Mouse (Mus musculus): ENCODE data around the gene Uqcrh.

The Uqcrh gene

DNA sequence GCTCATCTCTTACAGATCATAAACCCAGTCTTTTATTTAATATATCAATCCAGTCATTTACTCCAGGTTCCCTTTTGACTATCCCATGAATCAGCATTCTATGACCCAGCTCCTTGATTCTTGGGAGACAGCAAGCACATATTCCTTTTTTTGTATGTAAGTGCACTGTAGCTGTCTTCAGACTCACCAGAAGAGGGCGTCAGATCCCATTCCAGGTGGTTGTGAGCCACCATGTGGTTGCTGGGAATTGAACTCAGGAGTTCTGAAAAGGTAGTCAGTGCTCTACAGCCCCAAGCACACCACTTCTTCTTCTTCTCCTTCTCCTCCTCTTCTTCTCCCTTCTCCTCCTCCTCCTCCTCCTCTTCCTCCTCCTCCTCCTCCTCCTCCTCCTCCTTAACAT is 17.3 kb downstream of the Uqcrh start:
- no peak for DNase-seq (ENCODE audit: low read depth)

DNA sequence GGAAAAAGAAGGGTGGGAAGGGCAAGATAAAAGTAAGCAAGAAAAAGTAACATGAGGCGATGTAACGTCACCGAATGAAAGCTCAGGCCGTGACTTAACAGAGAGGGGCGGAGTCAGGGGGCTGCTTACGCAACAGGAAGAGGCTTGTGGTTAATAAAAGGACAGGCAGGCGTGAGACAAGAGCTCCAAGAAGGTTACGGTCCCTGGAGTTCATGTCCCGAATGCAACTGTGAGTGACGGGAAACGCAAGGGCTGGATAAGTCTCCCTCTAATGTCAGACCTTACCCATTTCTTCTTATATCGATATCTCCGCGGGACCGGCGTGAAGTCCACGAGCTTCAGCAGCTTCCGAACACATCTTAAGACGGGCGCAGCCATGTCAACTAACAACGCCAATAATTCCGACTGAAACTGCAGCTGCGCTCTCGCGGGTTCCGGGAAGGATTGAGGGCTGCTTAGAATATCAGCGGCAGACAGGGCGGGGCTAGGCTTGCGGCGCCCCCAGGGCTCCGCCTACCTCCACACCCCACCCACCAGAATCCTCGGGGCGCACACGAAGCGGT is 21.4 kb downstream of the Uqcrh start, which contains the start of gene Nsun4:
Gene Nsun4, minus strand, starts transcription at position 478 of the 563 bp plus-strand sequence.
- peak; percentile 99 for DNase-seq (ENCODE audit: low read depth)

DNA sequence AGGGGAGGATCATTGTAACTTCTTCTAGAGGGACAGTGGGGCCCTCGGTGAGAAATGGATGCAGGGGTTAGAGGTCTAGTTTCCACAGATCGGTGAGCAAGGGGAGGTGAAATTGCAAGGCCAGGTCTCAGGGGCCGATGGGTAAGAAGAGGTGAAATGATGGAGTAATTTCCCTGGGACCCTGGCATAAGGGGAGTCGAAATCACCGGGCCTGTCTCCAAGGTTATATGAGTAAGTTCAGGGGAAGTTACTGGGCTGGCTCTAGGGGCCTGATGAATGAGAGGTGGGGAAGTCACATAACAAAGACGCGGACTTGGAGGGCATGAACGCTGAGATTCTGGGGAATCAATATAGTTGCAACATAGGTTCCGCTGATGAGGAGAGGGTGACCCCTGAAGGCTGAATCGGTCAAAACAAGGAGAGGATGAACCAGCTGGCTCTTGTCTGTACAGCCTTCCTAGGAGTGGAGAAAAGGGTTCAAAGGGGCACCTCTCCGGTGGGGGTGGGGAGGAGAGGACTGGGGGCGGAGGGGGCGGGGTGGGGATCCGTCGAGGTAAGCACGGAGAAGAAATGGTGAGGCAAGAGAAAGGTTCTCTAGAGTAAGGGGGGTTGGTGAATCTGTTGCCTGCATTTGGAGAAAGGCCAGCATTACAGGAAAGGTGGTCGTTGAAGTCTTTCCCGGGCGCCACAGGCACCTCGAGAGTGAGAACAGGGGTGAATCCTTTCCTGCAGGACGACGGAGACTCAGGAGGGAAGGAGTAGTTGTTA is 22.2 kb downstream of the Uqcrh start:
- peak; percentile 80 for DNase-seq (ENCODE audit: low read depth)

DNA sequence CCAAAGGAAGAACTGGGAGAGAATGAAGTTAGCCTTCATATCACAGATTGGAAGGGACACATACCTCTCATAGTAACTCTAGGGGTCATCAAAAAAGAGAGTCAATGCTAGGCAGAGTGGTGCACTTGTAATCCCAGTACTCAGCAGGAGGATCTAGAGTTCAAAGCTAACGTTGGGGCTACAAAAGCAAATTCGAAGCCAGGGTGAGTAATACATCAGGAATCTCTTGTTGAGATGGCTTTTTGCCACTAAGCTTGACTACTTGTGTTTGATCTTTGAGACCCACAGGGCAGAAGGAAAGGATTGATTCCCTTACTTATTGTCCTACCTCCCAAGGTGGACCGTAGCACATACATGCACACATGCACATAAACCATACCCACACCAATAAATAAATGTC is 25.7 kb downstream of the Uqcrh start:
- DNase-seq (ENCODE audit: low read depth), result no peak

DNA sequence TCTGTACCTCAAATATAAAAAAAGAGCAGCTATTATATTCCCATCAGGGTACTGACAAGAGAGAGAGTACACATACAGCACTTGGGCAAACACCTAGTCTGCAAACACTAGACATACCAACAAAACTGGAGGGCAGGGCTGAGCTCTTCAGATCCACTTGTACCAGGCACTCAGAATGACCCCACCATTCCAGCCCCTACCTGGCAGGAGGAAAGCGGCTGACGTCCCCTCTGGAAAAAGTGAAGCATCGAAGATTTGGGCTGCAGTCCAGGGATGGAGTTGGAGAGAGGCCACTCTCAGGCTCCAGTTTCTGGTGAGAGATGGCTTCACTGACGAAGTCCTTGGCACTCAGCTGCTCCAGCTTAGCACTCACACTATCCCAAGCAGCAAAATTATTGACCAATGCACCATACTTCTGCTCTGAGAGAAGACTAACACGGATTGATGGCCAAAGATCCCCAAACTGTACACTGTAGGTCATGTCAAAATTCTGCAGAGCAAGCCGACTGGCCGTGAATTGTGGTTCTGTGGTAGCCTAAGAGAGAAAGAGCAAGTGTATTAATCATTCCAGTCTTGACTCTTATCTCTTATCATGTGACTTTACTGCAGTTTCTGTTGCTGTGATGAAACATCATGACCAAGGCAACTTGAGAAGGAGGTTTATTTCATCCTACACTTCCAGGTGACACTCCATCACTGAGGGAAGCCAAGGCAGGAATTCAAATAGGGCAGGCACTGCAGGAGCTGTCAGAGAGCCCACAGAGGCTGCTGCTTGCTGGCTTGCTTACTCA is 26.5 kb downstream of the Uqcrh start:
- no peak for DNase-seq (ENCODE audit: low read depth)

DNA sequence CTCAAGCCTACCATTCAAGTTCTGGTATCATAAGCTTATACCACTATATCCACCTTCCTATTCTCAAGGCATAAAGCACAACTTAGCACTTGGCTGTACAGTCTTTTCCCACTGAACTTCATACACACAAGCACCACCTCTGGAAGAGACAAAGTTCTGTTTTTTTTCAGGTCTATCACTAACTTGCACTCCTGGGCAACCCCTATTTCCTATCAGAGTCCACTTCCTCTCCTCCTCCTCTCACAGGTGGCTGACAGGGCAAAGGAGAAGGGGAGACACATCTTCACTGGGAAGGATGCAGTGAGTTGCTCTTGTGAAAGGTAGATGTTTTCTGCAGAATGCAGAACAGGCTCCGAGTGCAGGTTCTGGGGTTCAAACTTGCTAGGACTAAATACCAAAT is 27.2 kb downstream of the Uqcrh start:
- DNase-seq (ENCODE audit: low read depth), result no peak

DNA sequence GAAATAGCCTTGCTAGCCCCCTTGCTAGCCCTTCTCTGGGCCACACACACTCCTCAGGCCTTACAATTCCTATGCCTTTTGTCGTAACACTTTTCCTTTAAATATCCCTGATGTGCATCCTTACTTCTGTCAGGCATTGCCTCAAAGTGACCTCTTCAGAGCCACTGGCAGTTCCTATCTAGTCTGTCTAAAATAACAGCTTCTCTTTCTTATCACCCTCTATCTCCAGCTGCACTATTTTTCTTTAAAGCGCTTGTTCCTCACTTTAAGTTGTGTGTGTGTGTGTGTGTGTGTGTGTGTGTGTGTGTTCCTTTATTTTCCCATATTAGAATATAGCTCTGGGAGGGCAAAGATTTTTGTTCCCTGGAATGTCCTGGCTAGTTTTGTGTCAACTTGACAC is 28.3 kb downstream of the Uqcrh start:
- DNase-seq (ENCODE audit: low read depth), result no peak

DNA sequence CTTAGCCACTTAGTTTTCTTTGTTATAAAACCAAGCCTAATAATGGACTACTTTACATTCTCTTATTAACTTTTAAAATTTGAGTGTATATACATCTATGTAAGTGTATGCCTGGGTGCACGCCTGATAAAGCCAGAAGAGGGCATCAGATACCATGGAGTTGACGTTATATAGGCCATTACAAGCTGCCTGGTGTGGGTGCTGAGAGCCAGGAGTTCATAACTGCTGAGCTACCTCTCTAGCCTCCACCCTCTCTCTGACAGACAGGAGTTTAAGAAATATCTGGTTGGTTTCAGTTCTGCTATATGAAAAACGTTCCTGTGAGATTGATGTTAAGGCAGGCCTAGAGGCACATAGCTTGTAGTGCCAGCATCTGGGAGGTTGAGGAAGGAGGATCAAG is 32.7 kb downstream of the Uqcrh start:
- no peak for DNase-seq (ENCODE audit: low read depth)

DNA sequence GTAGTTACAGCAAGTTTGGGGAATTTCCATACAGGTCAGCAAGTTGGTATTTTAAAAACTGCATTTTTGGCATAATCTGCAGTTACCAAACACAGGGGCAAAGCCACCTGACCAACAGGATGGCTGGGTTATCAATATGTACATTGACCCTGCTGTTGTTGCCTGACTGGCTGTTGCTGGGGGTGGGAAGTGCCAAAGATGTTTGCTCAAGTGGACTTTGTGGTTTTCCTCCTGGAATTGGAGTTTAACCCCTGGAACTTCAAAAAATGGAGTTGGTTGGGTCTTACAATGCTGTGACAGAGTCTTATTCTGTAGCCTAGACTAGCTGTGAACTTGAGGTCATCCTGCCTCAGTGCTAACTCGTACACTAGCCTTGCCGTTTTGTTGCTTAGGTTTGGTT is 34.4 kb downstream of the Uqcrh start:
- no peak for DNase-seq (ENCODE audit: low read depth)

DNA sequence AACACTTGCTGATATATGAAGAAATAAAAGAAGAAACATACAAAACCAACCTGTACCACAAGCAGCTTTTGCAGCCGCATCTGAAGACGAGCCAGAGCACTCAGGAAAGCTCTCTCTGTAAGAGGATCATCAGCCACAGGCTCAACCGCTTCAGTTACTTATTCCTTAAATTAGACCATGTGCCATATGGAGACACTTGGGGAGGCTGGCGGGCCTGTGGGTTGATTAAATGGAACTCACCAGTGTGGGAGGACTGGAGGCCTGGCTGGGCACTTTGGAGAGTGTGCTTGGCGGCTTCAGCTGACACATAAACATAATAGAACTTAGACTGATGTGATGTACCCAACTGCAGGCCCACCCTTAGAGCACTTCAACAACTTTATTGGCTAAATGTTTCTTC is 41.5 kb downstream of the Uqcrh start:
- DNase-seq (ENCODE audit: low read depth), result no peak

DNA sequence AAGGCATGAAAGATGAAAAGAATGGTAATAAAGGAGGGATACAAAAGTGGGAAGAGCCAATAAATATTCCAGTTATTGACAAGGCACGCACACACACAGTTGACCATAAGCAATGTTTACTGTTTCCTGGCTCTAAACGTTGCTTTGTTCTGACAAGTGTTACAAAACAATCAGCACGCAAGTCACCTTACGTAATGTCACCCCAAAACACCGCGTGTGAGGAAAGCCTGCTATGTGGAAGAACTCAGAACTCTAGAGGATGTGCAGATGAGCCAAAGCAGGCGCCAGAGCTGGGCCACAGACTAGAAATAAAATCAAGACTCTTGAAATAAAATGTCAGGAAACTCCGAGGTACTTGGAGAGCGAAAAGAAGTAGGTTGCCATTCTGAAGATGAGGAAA is 42.0 kb downstream of the Uqcrh start:
- DNase-seq (ENCODE audit: low read depth), result no peak

DNA sequence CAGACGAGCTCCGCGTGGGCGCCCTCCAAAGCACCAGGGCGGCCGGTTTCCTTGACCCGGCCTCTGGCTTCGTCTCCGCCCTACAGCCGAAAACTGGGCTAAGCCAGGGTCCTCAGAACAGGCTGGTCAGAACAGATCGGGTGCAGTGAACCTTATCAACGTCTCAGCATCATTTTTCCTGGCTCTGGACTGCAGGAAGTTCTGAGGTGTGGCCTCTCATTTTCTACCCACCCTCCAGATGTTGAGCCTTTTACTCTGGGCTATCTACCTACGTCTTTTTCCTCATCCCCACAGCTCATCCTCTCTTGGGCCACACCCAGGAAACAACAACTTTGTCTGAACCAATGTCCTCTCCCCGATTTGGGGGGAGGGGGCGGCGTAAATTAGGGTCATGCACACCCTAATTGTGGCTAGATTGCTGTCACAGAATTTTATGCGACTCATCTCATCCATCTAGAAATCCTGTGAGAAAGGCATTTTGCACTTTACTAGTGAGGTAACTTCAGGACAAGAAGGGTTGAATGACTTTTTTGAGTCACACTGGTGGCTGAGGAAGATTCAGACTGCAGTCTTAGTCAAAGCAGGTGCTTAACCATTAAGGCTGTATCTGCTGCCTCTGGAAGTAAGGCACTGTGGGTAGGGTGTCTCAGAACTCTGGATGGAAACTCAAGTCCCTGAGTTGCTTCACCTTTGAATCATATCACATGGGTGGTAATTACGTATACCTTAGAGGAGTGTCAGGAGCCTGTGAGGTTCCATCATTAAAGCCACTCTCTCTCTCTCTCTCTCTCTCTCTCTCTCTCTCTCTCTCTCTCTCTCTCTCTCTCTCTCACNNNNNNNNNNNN is 56.7 kb downstream of the Uqcrh start, which contains the start of gene Faah:
Gene Faah, minus strand, starts transcription at position 25 of the 845 bp plus-strand sequence.
- peak; percentile 85 for DNase-seq (ENCODE audit: low read depth)

DNA sequence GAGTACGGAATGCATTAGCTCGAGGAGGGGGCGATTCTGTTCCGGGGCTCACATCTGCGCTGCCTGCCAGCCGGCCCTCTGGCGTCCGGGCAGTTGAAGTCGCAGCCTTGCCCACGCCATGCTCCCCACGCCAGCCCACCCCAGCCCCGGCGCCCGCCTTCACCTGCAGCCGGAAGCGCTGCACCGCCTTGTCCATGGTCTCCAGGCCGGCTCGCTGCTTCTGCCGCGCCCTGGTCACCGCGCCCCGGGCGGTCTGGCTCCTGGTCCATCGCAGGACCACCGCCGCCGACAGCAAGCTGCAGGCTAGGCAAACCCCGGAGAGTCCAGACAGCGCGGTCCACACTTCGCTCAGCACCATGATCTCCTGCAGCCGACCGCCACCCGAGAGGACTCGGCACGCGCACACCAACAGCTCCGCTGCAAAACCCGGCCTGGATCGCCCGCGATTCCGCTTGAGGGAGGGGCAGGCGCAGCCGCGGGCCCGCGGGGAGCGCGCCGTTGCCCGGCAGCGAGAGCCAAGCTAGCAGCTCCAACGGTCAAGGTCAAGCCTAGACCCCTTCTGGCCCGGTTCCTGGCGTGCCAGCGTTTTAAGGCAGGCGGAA is 57.5 kb downstream of the Uqcrh start:
- DNase-seq (ENCODE audit: low read depth), result peak; percentile 82

All from induced T-regulatory cell, adult 2 months (primary cell).